Mouse (Mus musculus): ENCODE results near the gene Naga. TPM values are rescaled to one million over a fixed set of nuclear protein-coding genes. Genes with fewer than 3 reads are reported as not detected.

The Naga gene
- polyA plus RNA-seq, 1 experiment from 2014 or later: 26.1 TPM

GRCm38 (mm10) chr15:82290252-82290651 lies 48.5 kb downstream of the Naga start:
- no peak overlapping the region for H3K4me2 ChIP-seq (ENCODE audit: low read length)
- H3K4me3 ChIP-seq (replicated peaks; ENCODE audit: low read length): no peak overlapping the region
- peaks cover 16% of the 10 kb centered on the region for H3K4me1 ChIP-seq (replicated peaks; ENCODE audit: control insufficient read depth, insufficient read depth, low read length)
- H3K9me3 ChIP-seq (ENCODE audit: control insufficient read depth, low read length): no peaks in the 10 kb centered on the region
- peaks cover 48% of the 10 kb centered on the region for H3K36me3 ChIP-seq (ENCODE audit: control insufficient read depth, insufficient read depth)
- H3K27me3 ChIP-seq (replicated peaks; ENCODE audit: control insufficient read depth, insufficient read depth, low read length): no peaks in the 10 kb centered on the region
- no peak for ATAC-seq
- 95% methylated on average over 7 of the region's 7 CpGs for WGBS
- no peak overlapping the region for H3K9ac ChIP-seq (replicated peaks; ENCODE audit: low read depth, low read length)
- H3K27ac ChIP-seq (ENCODE audit: low read length): no peak overlapping the region

GRCm38 (mm10) chr15:82286157-82286556 lies 52.6 kb downstream of the Naga start:
- Histone ChIP-seq H3K9ac (replicated peaks; ENCODE audit: low read depth, low read length) (no peak overlapping the region), H3K4me2 (ENCODE audit: low read length) (no peak overlapping the region), H3K27me3 (replicated peaks; ENCODE audit: control insufficient read depth, insufficient read depth, low read length) (no peaks in the 10 kb centered on the region), H3K9me3 (ENCODE audit: control insufficient read depth, low read length) (no peaks in the 10 kb centered on the region), H3K4me1 (replicated peaks; ENCODE audit: control insufficient read depth, insufficient read depth, low read length) (no peaks in the 10 kb centered on the region), H3K36me3 (ENCODE audit: control insufficient read depth, insufficient read depth) (peaks cover 64% of the 10 kb centered on the region), H3K27ac (ENCODE audit: low read length) (no peak overlapping the region), H3K4me3 (replicated peaks; ENCODE audit: low read length) (no peak overlapping the region)
- no peak for ATAC-seq
- 76% methylated on average over 12 of the region's 12 CpGs for WGBS

- ATAC-seq: no peak
- H3K27ac ChIP-seq (ENCODE audit: low read length): no peak overlapping the region
- H3K9me3 ChIP-seq (ENCODE audit: control insufficient read depth, low read length): no peaks in the 10 kb centered on the region
- 53% methylated on average over 4 of the region's 4 CpGs for WGBS
- H3K4me1 ChIP-seq (replicated peaks; ENCODE audit: control insufficient read depth, insufficient read depth, low read length): peaks cover 26% of the 10 kb centered on the region
- H3K36me3 ChIP-seq (ENCODE audit: control insufficient read depth, insufficient read depth): peaks cover 45% of the 10 kb centered on the region
- H3K9ac ChIP-seq (replicated peaks; ENCODE audit: low read depth, low read length): no peak overlapping the region
- no peak overlapping the region for H3K4me3 ChIP-seq (replicated peaks; ENCODE audit: low read length)
- H3K27me3 ChIP-seq (replicated peaks; ENCODE audit: control insufficient read depth, insufficient read depth, low read length): no peaks in the 10 kb centered on the region
- H3K4me2 ChIP-seq (ENCODE audit: low read length): no peak overlapping the region
These were observed 58.1 kb downstream of the Naga start for GRCm38 (mm10) chr15:82280638-82281037.

Other genes starting within 250 kb of the Naga start
- gene Ccdc134, start 211.0 kb downstream of the Naga start, polyA plus RNA-seq (2015; fragmentation: Nextera tagmentation; extraction: Ambion mirVana): 16.2 and 16.3 TPM in 2 replicates
- gene Srebf2, start 191.7 kb downstream of the Naga start, polyA plus RNA-seq (2015; fragmentation: Nextera tagmentation; extraction: Ambion mirVana): 229 and 232 TPM in 2 replicates
- gene Shisa8, start 126.1 kb downstream of the Naga start, polyA plus RNA-seq (2015; fragmentation: Nextera tagmentation; extraction: Ambion mirVana): 0.66 and 0.70 TPM in 2 replicates
- gene Tnfrsf13c, start 114.6 kb downstream of the Naga start, polyA plus RNA-seq (2015; fragmentation: Nextera tagmentation; extraction: Ambion mirVana): 0.10 and 0.25 TPM in 2 replicates
- gene Cenpm, start 94.2 kb downstream of the Naga start, polyA plus RNA-seq (2015; fragmentation: Nextera tagmentation; extraction: Ambion mirVana): 29.8 and 34.6 TPM in 2 replicates
- 17.0 and 18.6 TPM in 2 replicates for gene 1500009C09Rik, start 86.5 kb downstream of the Naga start, polyA plus RNA-seq (2015; fragmentation: Nextera tagmentation; extraction: Ambion mirVana)
- gene Sept3, start 64.0 kb downstream of the Naga start, polyA plus RNA-seq (2015; fragmentation: Nextera tagmentation; extraction: Ambion mirVana): 427 TPM in 2 replicates
- gene Wbp2nl, start 40.0 kb downstream of the Naga start, polyA plus RNA-seq (2015; fragmentation: Nextera tagmentation; extraction: Ambion mirVana): 0.15 TPM in 1 of 2 replicates, not detected in the other
- gene Pheta2, start within 50 bp of the Naga start, polyA plus RNA-seq (2015; fragmentation: Nextera tagmentation; extraction: Ambion mirVana): 2.0 TPM in 2 replicates
- gene Smdt1, start within 50 bp of the Naga start, polyA plus RNA-seq (2015; fragmentation: Nextera tagmentation; extraction: Ambion mirVana): 269 and 282 TPM in 2 replicates
- gene Ndufa6, start 15.4 kb upstream of the Naga start, polyA plus RNA-seq (2015; fragmentation: Nextera tagmentation; extraction: Ambion mirVana): 277 and 297 TPM in 2 replicates
- gene Cyp2d22, start 41.3 kb upstream of the Naga start, polyA plus RNA-seq (2015; fragmentation: Nextera tagmentation; extraction: Ambion mirVana): 1.1 and 1.4 TPM in 2 replicates
- not detected in 2 replicates for gene Cyp2d11, start 55.1 kb upstream of the Naga start, polyA plus RNA-seq (2015; fragmentation: Nextera tagmentation; extraction: Ambion mirVana)
- not detected in 2 replicates for gene Cyp2d10, start 68.3 kb upstream of the Naga start, polyA plus RNA-seq (2015; fragmentation: Nextera tagmentation; extraction: Ambion mirVana)
- gene Cyp2d9, start 94.5 kb upstream of the Naga start, polyA plus RNA-seq (2015; fragmentation: Nextera tagmentation; extraction: Ambion mirVana): not detected in 2 replicates
- not detected in 2 replicates for gene Cyp2d12, start 216.1 kb upstream of the Naga start, polyA plus RNA-seq (2015; fragmentation: Nextera tagmentation; extraction: Ambion mirVana)

Measured in forebrain, embryonic 16.5 days (tissue).